Mouse (Mus musculus) heart, embryonic 12.5 days (tissue): ENCODE results near the gene Chfr. TPM values are rescaled to one million over a fixed set of nuclear protein-coding genes. Genes with fewer than 3 reads are reported as not detected.

Experiments used
- ATAC-seq: fragments of 200-750 bp; cut with Nextera tagmentation; 2 replicates; pipeline ENCODE4 v1.8.0; 2017; ENCODE audit warnings: moderate TSS enrichment, moderate library complexity; ENCODE audit not compliant: insufficient number of reproducible peaks, low FRiP score
- H3K27ac ChIP-seq: fragments of 300-500 bp; sonication (generic); 2 replicates; pipeline ENCODE4 v1.5.1; 2016; ENCODE audit warnings: mild to moderate bottlenecking, moderate library complexity; ENCODE audit not compliant: poor library complexity, severe bottlenecking
- H3K27me3 ChIP-seq: fragments of 300-500 bp; sonication (generic); replicated peaks from 2 replicates; pipeline ENCODE4 v1.6.1; 2016; ENCODE audit warnings: mild to moderate bottlenecking, moderate library complexity
- H3K36me3 ChIP-seq: fragments of 300-500 bp; sonication (generic); 2 replicates; pipeline ENCODE4 v1.6.1; 2016; ENCODE audit warnings: mild to moderate bottlenecking, moderate library complexity
- H3K4me1 ChIP-seq: fragments of 300-500 bp; sonication (generic); replicated peaks from 2 replicates; pipeline ENCODE4 v1.6.1; 2016; ENCODE audit warnings: mild to moderate bottlenecking
- H3K4me2 ChIP-seq: fragments of 300-500 bp; sonication (generic); 2 replicates; pipeline ENCODE4 v1.6.1; 2016; ENCODE audit warnings: mild to moderate bottlenecking, moderate library complexity
- H3K4me3 ChIP-seq: fragments of 300-500 bp; sonication (generic); 2 replicates; pipeline ENCODE4 v1.5.1; 2016; ENCODE audit warnings: mild to moderate bottlenecking
- H3K9ac ChIP-seq: fragments of 300-500 bp; sonication (generic); 2 replicates; pipeline ENCODE4 v1.6.1; 2016; ENCODE audit warnings: mild to moderate bottlenecking, moderate library complexity
- H3K9me3 ChIP-seq: fragments of 300-500 bp; sonication (generic); replicated peaks from 2 replicates; pipeline ENCODE4 v1.6.1; 2016; ENCODE audit warnings: mild to moderate bottlenecking, moderate library complexity
- WGBS: fragments of 180-500 bp; shearing (Covaris S2); methylation state at CpG from one replicate; pipeline ENCODE4 v1.1.7; 2016; 5-methylcytosine and 5-hydroxymethylcytosine counted together
- polyA plus RNA-seq: library from polyadenylated mRNA; unstranded; fragments of >200 nt; fragmentation: Nextera tagmentation; extraction: Ambion mirVana; gene quantifications from 2 replicates; pipeline ENCODE4 v1.2.1, GENCODE M21; 2016

Gene Chfr
- polyA plus RNA-seq, 1 experiment from 2014 or later = 33.0 TPM

GRCm38 (mm10) chr5:110102429-110102828 is 33.2 kb upstream of the Chfr start:
- Histone ChIP-seq H3K9me3 (0 out of 2 replicates have a peak, but pooled peaks cover 3% of the 10 kb centered on the region), H3K4me3 (peak overlapping the region; percentile 41), H3K9ac (no peak overlapping the region), H3K27ac (no peak overlapping the region), H3K27me3 (0 out of 2 replicates have a peak, but pooled peaks cover 13% of the 10 kb centered on the region), H3K4me2 (peak overlapping the region; percentile 84; the same call in 1 of the 2 replicates), H3K36me3 (peaks cover 44% of the 10 kb centered on the region), H3K4me1 (peaks cover 29% of the 10 kb centered on the region)
- 88% methylated on average over 13 of the region's 13 CpGs for WGBS
- ATAC-seq = no peak

GRCm38 (mm10) chr5:110102853-110103625 is 32.6 kb upstream of the Chfr start:
- H3K4me1 ChIP-seq = peaks cover 29% of the 10 kb centered on the region
- no peak overlapping the region for H3K4me2 ChIP-seq
- peaks cover 44% of the 10 kb centered on the region for H3K36me3 ChIP-seq
- no peak overlapping the region for H3K9ac ChIP-seq
- 92% methylated on average over 19 of the region's 19 CpGs for WGBS
- no peak overlapping the region for H3K27ac ChIP-seq
- H3K27me3 ChIP-seq = 0 out of 2 replicates have a peak, but pooled peaks cover 13% of the 10 kb centered on the region
- H3K9me3 ChIP-seq = 0 out of 2 replicates have a peak, but pooled peaks cover 3% of the 10 kb centered on the region
- H3K4me3 ChIP-seq = no peak overlapping the region
- ATAC-seq = no peak

- H3K4me3 ChIP-seq = no peak overlapping the region
- WGBS = 93% methylated on average over 27 of the region's 27 CpGs
Measured at GRCm38 (mm10) chr5:110103901-110104615, 31.6 kb upstream of the Chfr start.

GRCm38 (mm10) chr5:110104616-110105380 is 30.8 kb upstream of the Chfr start:
- no peak overlapping the region for H3K4me2 ChIP-seq
- H3K4me3 ChIP-seq = no peak overlapping the region
- H3K9me3 ChIP-seq = 0 out of 2 replicates have a peak, but pooled peaks cover 3% of the 10 kb centered on the region
- 0 out of 2 replicates have a peak, but pooled peaks cover 5% of the 10 kb centered on the region for H3K27me3 ChIP-seq
- no peak for ATAC-seq
- H3K9ac ChIP-seq = no peak overlapping the region
- H3K4me1 ChIP-seq = peaks cover 29% of the 10 kb centered on the region
- WGBS = 92% methylated on average over 36 of the region's 36 CpGs
- H3K27ac ChIP-seq = no peak overlapping the region
- peaks cover 44% of the 10 kb centered on the region for H3K36me3 ChIP-seq

More at GRCm38 (mm10) chr5:110103901-110104615, 31.6 kb upstream of the Chfr start:
- H3K27me3 ChIP-seq = 0 out of 2 replicates have a peak, but pooled peaks cover 12% of the 10 kb centered on the region
- H3K9ac ChIP-seq = no peak overlapping the region
- peaks cover 44% of the 10 kb centered on the region for H3K36me3 ChIP-seq
- ATAC-seq = no peak
- 0 out of 2 replicates have a peak, but pooled peaks cover 3% of the 10 kb centered on the region for H3K9me3 ChIP-seq
- no peak overlapping the region for H3K27ac ChIP-seq
- H3K4me2 ChIP-seq = no peak overlapping the region
- peaks cover 29% of the 10 kb centered on the region for H3K4me1 ChIP-seq

- Histone ChIP-seq H3K4me3 (peak overlapping the region; percentile 69), H3K9ac (peak overlapping the region; percentile 75; the same call in 1 of the 2 replicates), H3K4me2 (peak overlapping the region; percentile 94), H3K27ac (no peak overlapping the region), H3K27me3 (no peaks in the 10 kb centered on the region), H3K36me3 (peaks cover 44% of the 10 kb centered on the region), H3K4me1 (peaks cover 26% of the 10 kb centered on the region), H3K9me3 (0 out of 2 replicates have a peak, but pooled peaks cover 3% of the 10 kb centered on the region)
- ATAC-seq = no peak
- WGBS = 92% methylated on average over 26 of the region's 26 CpGs
Measured at GRCm38 (mm10) chr5:110106140-110106871, 29.3 kb upstream of the Chfr start.

GRCm38 (mm10) chr5:110106901-110107564 is 28.6 kb upstream of the Chfr start:
- Histone ChIP-seq H3K9ac (peak overlapping the region; percentile 75), H3K9me3 (0 out of 2 replicates have a peak, but pooled peaks cover 3% of the 10 kb centered on the region), H3K4me1 (peaks cover 18% of the 10 kb centered on the region), H3K4me2 (peak overlapping the region; percentile 94), H3K27ac (peak overlapping the region; percentile 96), H3K27me3 (no peaks in the 10 kb centered on the region), H3K4me3 (peak overlapping the region; percentile 69), H3K36me3 (peaks cover 44% of the 10 kb centered on the region)
- ATAC-seq = peak; percentile 38
- 15% methylated on average over 39 of the region's 41 CpGs for WGBS

GRCm38 (mm10) chr5:110107581-110108304 is 27.9 kb upstream of the Chfr start, which contains the start of gene Gtpbp6:
TSS of gene Gtpbp6 (minus strand) at chr5:110108197.
- H3K27ac ChIP-seq = peak within 1 kb of the TSS; percentile 96
- H3K4me1 ChIP-seq = peaks cover 14% of the 10 kb centered on the region
- peak; percentile 91 for ATAC-seq
- 0 out of 2 replicates have a peak, but pooled peaks cover 3% of the 10 kb centered on the region for H3K9me3 ChIP-seq
- H3K36me3 ChIP-seq = peaks cover 43% of the 10 kb centered on the region
- peak within 1 kb of the TSS; percentile 94 for H3K4me2 ChIP-seq
- no peaks in the 10 kb centered on the region for H3K27me3 ChIP-seq
- under 1% methylated on average over 70 of the region's 71 CpGs for WGBS
- peak within 1 kb of the TSS; percentile 75 for H3K9ac ChIP-seq
- peak within 1 kb of the TSS; percentile 69 for H3K4me3 ChIP-seq

- Histone ChIP-seq H3K4me3 (peak overlapping the region; percentile 69), H3K9me3 (0 out of 2 replicates have a peak, but pooled peaks cover 3% of the 10 kb centered on the region), H3K4me1 (peaks cover 14% of the 10 kb centered on the region), H3K36me3 (peaks cover 43% of the 10 kb centered on the region), H3K4me2 (peak overlapping the region; percentile 94), H3K27ac (peak overlapping the region; percentile 96; the same call in 1 of the 2 replicates), H3K27me3 (no peaks in the 10 kb centered on the region), H3K9ac (no peak overlapping the region)
- 1% methylated on average over 7 of the region's 7 CpGs for WGBS
- no peak for ATAC-seq
Measured at GRCm38 (mm10) chr5:110108305-110108628, 27.4 kb upstream of the Chfr start.

GRCm38 (mm10) chr5:110109991-110110441 is 25.6 kb upstream of the Chfr start, which contains the start of gene Zfp605:
TSS of gene Zfp605 (plus strand) at chr5:110110092.
- Histone ChIP-seq H3K4me3 (peak within 1 kb of the TSS; percentile 64), H3K9me3 (0 out of 2 replicates have a peak, but pooled peaks cover 3% of the 10 kb centered on the region), H3K36me3 (peaks cover 35% of the 10 kb centered on the region), H3K27me3 (no peaks in the 10 kb centered on the region), H3K27ac (peak within 1 kb of the TSS; percentile 91), H3K4me2 (peak within 1 kb of the TSS; percentile 77), H3K4me1 (peaks cover 14% of the 10 kb centered on the region), H3K9ac (peak within 1 kb of the TSS; percentile 72)
- peak; percentile 51 for ATAC-seq
- WGBS = 0% methylated on average over 12 of the region's 12 CpGs
